Mouse (Mus musculus) myocyte (in vitro differentiated cells): Measurements from ENCODE around the gene Ivd. TPM values are rescaled to one million over a fixed set of nuclear protein-coding genes. Genes with fewer than 3 reads are reported as not detected.

Source experiments
- H3K27me3 ChIP-seq: one replicate; pipeline ENCODE4 v1.6.1; 2011; ENCODE audit not compliant: control insufficient read depth, insufficient read depth, insufficient read length
- H3K36me3 ChIP-seq: one replicate; pipeline ENCODE4 v1.6.1; 2011; ENCODE audit not compliant: control insufficient read depth, insufficient read depth
- H3K4me2 ChIP-seq: one replicate; pipeline ENCODE4 v1.6.1; 2011; ENCODE audit warnings: low read depth, control low read depth
- H3K4me3 ChIP-seq: one replicate; pipeline ENCODE4 v1.5.1; 2011; ENCODE audit warnings: mild to moderate bottlenecking, control low read depth, moderate library complexity
- H3K79me2 ChIP-seq: one replicate; pipeline ENCODE4 v1.6.1; 2011; ENCODE audit not compliant: control insufficient read depth, insufficient read depth
- H3ac ChIP-seq: one replicate; pipeline ENCODE4 v1.6.1; 2011; ENCODE audit not compliant: control insufficient read depth, insufficient read length
- CEBPB ChIP-seq: IDR thresholded peaks from 2 replicates; pipeline ENCODE4 v1.6.1; 2011; ENCODE audit warnings: mild to moderate bottlenecking, moderate library complexity; ENCODE audit not compliant: poor library complexity, insufficient read depth, severe bottlenecking
- E2F4 ChIP-seq: IDR thresholded peaks from one replicate; pipeline ENCODE4 v1.6.1; 2011; ENCODE audit warnings: mild to moderate bottlenecking, control low read depth, moderate library complexity; ENCODE audit not compliant: insufficient read depth
- MAX ChIP-seq: IDR thresholded peaks from one replicate; pipeline ENCODE4 v1.6.1; 2011; ENCODE audit warnings: low read depth, mild to moderate bottlenecking, control low read depth
- MYOD1 ChIP-seq, 3 experiments: IDR thresholded peaks; one replicate each; pipeline ENCODE4 v1.6.1; 2011; ENCODE audit warnings: control low read depth in 2 of 3, low read depth in 2 of 3, mild to moderate bottlenecking in 2 of 3, moderate library complexity in 1 of 3; ENCODE audit not compliant: insufficient read length in 2 of 3, control insufficient read depth in 1 of 3
- MYOG ChIP-seq, 3 experiments: IDR thresholded peaks; one replicate each; pipeline ENCODE4 v1.6.1; 2011; ENCODE audit warnings: control low read depth in 2 of 3, low read depth in 2 of 3, mild to moderate bottlenecking in 2 of 3; ENCODE audit not compliant: insufficient read length in 2 of 3, control insufficient read depth in 1 of 3, insufficient read depth in 1 of 3
- POLR2A ChIP-seq: IDR thresholded peaks from one replicate; pipeline ENCODE4 v1.6.1; 2011; ENCODE audit warnings: low read depth, mild to moderate bottlenecking, control low read depth, moderate library complexity; ENCODE audit not compliant: insufficient read length
- POLR2AphosphoS2 ChIP-seq: IDR thresholded peaks from one replicate; pipeline ENCODE4 v1.6.1; 2011; ENCODE audit warnings: low read depth, control low read depth; ENCODE audit not compliant: insufficient read length
- REST ChIP-seq: IDR thresholded peaks from one replicate; pipeline ENCODE4 v1.6.1; 2011; ENCODE audit warnings: mild to moderate bottlenecking, control low read depth, moderate library complexity; ENCODE audit not compliant: insufficient read depth, insufficient read length
- SRF ChIP-seq: IDR thresholded peaks from one replicate; pipeline ENCODE4 v1.6.1; 2011; ENCODE audit warnings: low read depth; ENCODE audit not compliant: control insufficient read depth, insufficient read length
- TCF12 ChIP-seq: IDR thresholded peaks from one replicate; pipeline ENCODE4 v1.6.1; 2011; ENCODE audit warnings: mild to moderate bottlenecking, control low read depth; ENCODE audit not compliant: poor library complexity, insufficient read depth, severe bottlenecking
- TCF3 ChIP-seq: IDR thresholded peaks from one replicate; pipeline ENCODE4 v1.6.1; 2011; ENCODE audit warnings: low read depth, control low read depth; ENCODE audit not compliant: insufficient read length
- USF1 ChIP-seq: IDR thresholded peaks from one replicate; pipeline ENCODE4 v1.6.1; 2011; ENCODE audit warnings: low read depth, mild to moderate bottlenecking, control low read depth, moderate library complexity
- polyA plus RNA-seq: library from polyadenylated mRNA; unstranded; fragments of >200 nt; fragmentation: generic; extraction: Trizol; gene quantifications from one replicate; pipeline ENCODE4 v1.2.1, GENCODE M21; 2012; ENCODE audit warnings: missing spikeins

The Ivd gene
- polyA plus RNA-seq, 1 experiment, result 35.3 TPM

GRCm38 (mm10) chr2:118912706-118913105, 51.0 kb downstream of the Ivd start:
- Histone ChIP-seq H3ac (no peak overlapping the region), H3K36me3 (no peaks in the 10 kb centered on the region), H3K79me2 (peaks cover 14% of the 10 kb centered on the region), H3K4me2 (no peak overlapping the region), H3K4me3 (no peak overlapping the region), H3K27me3 (no peaks in the 10 kb centered on the region)
- TF ChIP-seq MYOG (IDR thresholded peaks at IDR 0.05; ENCODE audit: control insufficient read depth in 1 of 3, insufficient read depth in 1 of 3, insufficient read length in 2 of 3, low read depth in 2 of 3) (no peak), USF1 (no peak), E2F4 (no peak), POLR2A (no peak), TCF12 (no peak), REST (no peak), MYOD1 (IDR thresholded peaks at IDR 0.05; ENCODE audit: control insufficient read depth in 1 of 3, insufficient read length in 2 of 3, low read depth in 2 of 3) (no peak), TCF3 (no peak), MAX (no peak), CEBPB (no peak), POLR2AphosphoS2 (no peak), SRF (no peak)

GRCm38 (mm10) chr2:118913551-118914276, 52.0 kb downstream of the Ivd start:
- H3K27me3 ChIP-seq, result no peaks in the 10 kb centered on the region
- no peak overlapping the region for H3K4me3 ChIP-seq
- H3K4me2 ChIP-seq, result no peak overlapping the region
- H3ac ChIP-seq, result no peak overlapping the region
- no peak for TF ChIP-seq SRF
- TF ChIP-seq POLR2AphosphoS2, result no peak
- TF ChIP-seq MYOD1 (IDR thresholded peaks at IDR 0.05; ENCODE audit: control insufficient read depth in 1 of 3, insufficient read length in 2 of 3, low read depth in 2 of 3), result no peak
- TF ChIP-seq REST, result no peak
- no peak for TF ChIP-seq TCF3
- no peak for TF ChIP-seq USF1
- TF ChIP-seq TCF12, result no peak
- TF ChIP-seq E2F4, result no peak
- TF ChIP-seq MAX, result no peak
- no peak for TF ChIP-seq POLR2A
- no peak for TF ChIP-seq CEBPB
- no peak for TF ChIP-seq MYOG (IDR thresholded peaks at IDR 0.05; ENCODE audit: control insufficient read depth in 1 of 3, insufficient read depth in 1 of 3, insufficient read length in 2 of 3, low read depth in 2 of 3)
- peaks cover 9% of the 10 kb centered on the region for H3K79me2 ChIP-seq
- no peaks in the 10 kb centered on the region for H3K36me3 ChIP-seq

GRCm38 (mm10) chr2:118914685-118915084, 52.9 kb downstream of the Ivd start:
- TF ChIP-seq TCF12 (no peak), POLR2A (no peak)
- H3K36me3 ChIP-seq, result no peaks in the 10 kb centered on the region
- H3K79me2 ChIP-seq, result peaks cover 8% of the 10 kb centered on the region
- H3K4me3 ChIP-seq, result no peak overlapping the region
- H3K27me3 ChIP-seq, result no peaks in the 10 kb centered on the region
- H3ac ChIP-seq, result no peak overlapping the region
- no peak overlapping the region for H3K4me2 ChIP-seq

GRCm38 (mm10) chr2:118916436-118916835, 54.7 kb downstream of the Ivd start:
- Histone ChIP-seq H3K36me3 (peaks cover 2% of the 10 kb centered on the region), H3ac (no peak overlapping the region), H3K4me2 (no peak overlapping the region), H3K79me2 (peaks cover 5% of the 10 kb centered on the region), H3K27me3 (no peaks in the 10 kb centered on the region), H3K4me3 (no peak overlapping the region)
- TF ChIP-seq SRF, result no peak
- no peak for TF ChIP-seq CEBPB
- no peak for TF ChIP-seq TCF12
- TF ChIP-seq MAX, result no peak

- no peaks in the 10 kb centered on the region for H3K27me3 ChIP-seq
- TF ChIP-seq USF1 (no peak), CEBPB (no peak), REST (no peak), TCF3 (no peak), POLR2A (no peak), MAX (no peak), MYOG (IDR thresholded peaks at IDR 0.05; ENCODE audit: control insufficient read depth in 1 of 3, insufficient read depth in 1 of 3, insufficient read length in 2 of 3, low read depth in 2 of 3) (no peak), POLR2AphosphoS2 (no peak), E2F4 (no peak)
- no peaks in the 10 kb centered on the region for H3K79me2 ChIP-seq
- peaks cover 6% of the 10 kb centered on the region for H3K36me3 ChIP-seq
- H3K4me3 ChIP-seq, result no peak overlapping the region
- H3ac ChIP-seq, result no peak overlapping the region
- H3K4me2 ChIP-seq, result no peak overlapping the region
Observed at GRCm38 (mm10) chr2:118918543-118918942, 56.8 kb downstream of the Ivd start.
